Mouse (Mus musculus) stomach, embryonic 16.5 days (tissue): ENCODE data around the gene Fam43b. TPM values are rescaled to one million over a fixed set of nuclear protein-coding genes. Genes with fewer than 3 reads are reported as not detected.

ENCODE experiments used
- ATAC-seq: fragments of 200-750 bp; cut with Nextera tagmentation; 2 replicates; pipeline ENCODE4 v1.8.0; 2017; ENCODE audit warnings: moderate number of reproducible peaks, moderate TSS enrichment; ENCODE audit not compliant: insufficient read depth, low FRiP score
- H3K27ac ChIP-seq: fragments of 300-500 bp; sonication (generic); 2 replicates; pipeline ENCODE4 v1.5.1; 2014; ENCODE audit warnings: low read length
- H3K27me3 ChIP-seq: fragments of 300-500 bp; sonication (generic); 2 replicates; pipeline ENCODE4 v1.6.1; 2014; ENCODE audit warnings: low read length, control low read depth, mixed read lengths; ENCODE audit not compliant: control insufficient read depth, insufficient read depth
- H3K36me3 ChIP-seq: fragments of 300-500 bp; sonication (generic); 2 replicates; pipeline ENCODE4 v1.6.1; 2014; ENCODE audit warnings: low read length; ENCODE audit not compliant: control insufficient read depth, insufficient read depth
- H3K4me1 ChIP-seq: fragments of 300-500 bp; sonication (generic); 2 replicates; pipeline ENCODE4 v1.6.1; 2014; ENCODE audit warnings: low read length, control low read depth, mixed read lengths; ENCODE audit not compliant: control insufficient read depth, insufficient read depth
- H3K4me2 ChIP-seq: fragments of 300-500 bp; sonication (generic); 2 replicates; pipeline ENCODE4 v1.6.1; 2014; ENCODE audit warnings: low read depth, low read length, mixed read lengths
- H3K4me3 ChIP-seq: fragments of 300-500 bp; sonication (generic); replicated peaks from 2 replicates; pipeline ENCODE4 v1.5.1; 2014; ENCODE audit warnings: mild to moderate bottlenecking, low read length
- H3K9ac ChIP-seq: fragments of 300-500 bp; sonication (generic); 2 replicates; pipeline ENCODE4 v1.6.1; 2014; ENCODE audit warnings: low read length
- H3K9me3 ChIP-seq: fragments of 300-500 bp; sonication (generic); replicated peaks from 2 replicates; pipeline ENCODE4 v1.6.1; 2016; ENCODE audit warnings: low read length, control low read depth; ENCODE audit not compliant: control insufficient read depth
- WGBS: fragments of 180-500 bp; shearing (Covaris S2); extraction: QIAGEN DNeasy Blood & Tissue Kit; methylation state at CpG from one replicate; pipeline ENCODE4 v1.1.7; 2014; 5-methylcytosine and 5-hydroxymethylcytosine counted together
- polyA plus RNA-seq: library from polyadenylated mRNA; unstranded; fragments of >200 nt; fragmentation: Nextera tagmentation; extraction: Ambion mirVana; gene quantifications from 2 replicates; pipeline ENCODE4 v1.2.1, GENCODE M21; 2015

The Fam43b gene
- polyA plus RNA-seq, 1 experiment from 2014 or later: not detected

DNA sequence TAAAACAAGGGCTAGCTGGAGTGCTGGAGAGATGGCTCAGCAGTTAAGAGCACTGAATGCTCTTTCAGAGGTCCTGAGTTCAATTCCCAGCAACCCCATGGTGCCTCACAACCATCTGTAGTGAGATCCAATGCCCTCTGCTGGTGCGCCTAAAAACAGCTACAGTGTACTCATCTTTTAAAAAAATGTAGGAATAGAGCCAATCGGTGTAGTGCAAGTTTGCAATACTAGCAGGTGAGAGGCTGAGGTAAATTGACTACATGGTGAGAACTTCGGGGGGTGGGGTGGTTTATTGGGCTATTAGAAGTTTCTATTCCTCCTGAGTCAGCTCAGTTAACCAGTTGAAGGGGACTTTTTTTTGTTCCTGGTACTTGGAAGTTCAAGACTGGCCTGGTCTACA lies 21.2 kb downstream of the Fam43b start:
- Histone ChIP-seq H3K4me2 (no peak overlapping the region), H3K4me1 (no peaks in the 10 kb centered on the region), H3K9ac (no peak overlapping the region), H3K4me3 (no peak overlapping the region), H3K9me3 (no peaks in the 10 kb centered on the region), H3K36me3 (no peaks in the 10 kb centered on the region), H3K27me3 (no peaks in the 10 kb centered on the region), H3K27ac (no peak overlapping the region)
- 87% methylated on average over 3 of the region's 3 CpGs for WGBS
- no peak for ATAC-seq

- no peak for ATAC-seq
- no peak overlapping the region for H3K9ac ChIP-seq
- H3K9me3 ChIP-seq: no peaks in the 10 kb centered on the region
- no peaks in the 10 kb centered on the region for H3K27me3 ChIP-seq
- no peaks in the 10 kb centered on the region for H3K36me3 ChIP-seq
- WGBS: 76% methylated on average over 5 of the region's 5 CpGs
- H3K4me1 ChIP-seq: peaks cover 11% of the 10 kb centered on the region
- H3K4me2 ChIP-seq: no peak overlapping the region
- no peak overlapping the region for H3K27ac ChIP-seq
- no peak overlapping the region for H3K4me3 ChIP-seq
Measured at GRCm38 (mm10) chr4:138370996-138371516, 25.3 kb downstream of the Fam43b start.

DNA sequence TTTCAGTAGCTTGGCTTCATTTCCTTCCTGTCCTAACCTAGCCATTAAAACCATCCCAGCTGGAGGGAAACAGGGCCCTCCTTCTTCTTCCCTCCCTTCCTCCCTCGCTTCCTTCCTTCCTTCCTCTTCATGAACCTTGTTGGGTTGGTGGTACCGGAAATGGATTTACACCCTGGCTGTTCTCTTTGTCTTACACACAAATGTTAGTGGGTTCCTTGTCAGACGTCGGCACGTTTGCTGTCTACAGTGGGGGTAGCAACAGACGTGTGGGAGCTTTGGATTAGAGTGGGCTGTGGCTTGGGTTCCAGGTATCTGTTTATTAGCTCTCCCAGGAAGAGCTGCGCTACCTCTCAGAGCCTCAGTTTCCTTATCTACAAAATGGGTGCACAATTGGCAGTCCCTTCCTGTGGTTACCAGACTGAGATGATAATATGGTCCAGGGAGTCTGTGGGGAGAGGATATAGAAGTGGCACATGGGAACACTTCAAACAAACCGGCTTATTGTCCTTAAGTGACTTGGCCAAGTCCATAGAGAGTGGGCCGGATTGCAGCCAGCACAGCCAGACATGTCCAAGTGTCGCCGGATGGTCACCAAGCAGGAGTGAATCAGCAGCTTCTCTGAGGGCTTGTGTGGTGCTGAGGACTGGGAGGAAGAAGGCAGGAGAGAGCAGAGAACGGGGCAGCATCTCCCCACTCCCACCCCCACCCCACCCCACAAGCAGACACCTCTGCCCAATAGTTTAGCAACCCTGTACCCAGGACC lies 27.6 kb downstream of the Fam43b start:
- no peak overlapping the region for H3K4me3 ChIP-seq
- no peak overlapping the region for H3K9ac ChIP-seq
- H3K27me3 ChIP-seq: no peaks in the 10 kb centered on the region
- peak overlapping the region; percentile 59; the same call in 1 of the 2 replicates for H3K4me2 ChIP-seq
- no peak overlapping the region for H3K27ac ChIP-seq
- ATAC-seq: no peak
- no peaks in the 10 kb centered on the region for H3K9me3 ChIP-seq
- H3K36me3 ChIP-seq: no peaks in the 10 kb centered on the region
- 77% methylated on average over 12 of the region's 12 CpGs for WGBS
- peaks cover 11% of the 10 kb centered on the region for H3K4me1 ChIP-seq

DNA sequence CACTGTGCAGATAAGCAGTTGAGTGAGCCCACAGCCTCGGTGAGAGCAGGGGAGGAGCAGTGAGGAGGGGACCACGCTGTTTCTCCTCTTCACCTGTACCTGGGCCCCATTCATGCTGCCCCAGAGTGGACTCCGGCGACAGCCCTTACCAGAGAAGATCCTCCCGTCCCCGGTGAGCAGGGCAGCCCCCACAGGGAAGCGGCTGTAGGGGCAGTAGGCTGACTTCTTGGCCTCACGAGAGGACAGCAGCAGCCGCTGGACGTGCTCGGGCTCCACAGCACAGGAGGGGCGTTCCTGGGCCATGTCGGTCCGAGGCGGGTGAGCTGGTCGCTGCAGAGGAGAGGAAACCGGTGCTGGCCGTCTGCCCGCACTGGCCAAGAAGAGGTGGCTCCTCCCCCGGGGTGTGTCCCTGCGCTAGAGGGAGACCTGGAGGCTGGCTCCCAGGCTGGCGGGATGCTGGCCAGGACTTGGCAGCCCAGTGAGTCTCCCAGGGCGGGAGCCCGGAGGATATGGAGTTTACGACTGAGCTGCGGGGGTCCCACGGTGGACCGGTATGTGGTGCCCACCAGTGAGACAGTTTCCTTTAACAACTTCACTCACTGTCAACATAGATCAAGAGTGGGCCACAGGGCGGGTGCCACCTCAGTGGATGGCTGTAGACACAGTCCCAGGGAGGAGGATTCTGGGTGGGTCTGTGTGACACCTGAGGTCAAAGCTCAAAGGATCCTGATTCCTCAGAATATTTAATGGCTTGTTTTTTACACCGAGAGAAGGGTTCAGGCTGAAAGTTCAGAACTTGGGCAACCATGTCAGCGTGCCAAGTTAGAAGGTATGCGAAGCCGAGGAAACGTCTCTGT lies 28.5 kb downstream of the Fam43b start, which contains the start of gene Cda:
Cda (minus strand) TSS at position 352 of the 857 bp plus-strand sequence.
- Histone ChIP-seq H3K4me2 (peak within 1 kb of the TSS; percentile 59), H3K4me1 (peaks cover 11% of the 10 kb centered on the region), H3K9me3 (no peaks in the 10 kb centered on the region), H3K27me3 (no peaks in the 10 kb centered on the region), H3K27ac (peak within 1 kb of the TSS; percentile 11; the same call in 1 of the 2 replicates), H3K36me3 (no peaks in the 10 kb centered on the region), H3K4me3 (peak within 1 kb of the TSS; percentile 47), H3K9ac (peak within 1 kb of the TSS; percentile 68)
- peak; percentile 89 for ATAC-seq
- WGBS: 7% methylated on average over 34 of the region's 34 CpGs

GRCm38 (mm10) chr4:138366561-138366960 lies 29.8 kb downstream of the Fam43b start:
- 71% methylated on average over 2 of the region's 2 CpGs for WGBS
- Histone ChIP-seq H3K4me2 (no peak overlapping the region), H3K9me3 (no peaks in the 10 kb centered on the region), H3K36me3 (no peaks in the 10 kb centered on the region), H3K9ac (no peak overlapping the region), H3K27me3 (no peaks in the 10 kb centered on the region), H3K27ac (no peak overlapping the region), H3K4me3 (no peak overlapping the region), H3K4me1 (peaks cover 11% of the 10 kb centered on the region)
- no peak for ATAC-seq

DNA sequence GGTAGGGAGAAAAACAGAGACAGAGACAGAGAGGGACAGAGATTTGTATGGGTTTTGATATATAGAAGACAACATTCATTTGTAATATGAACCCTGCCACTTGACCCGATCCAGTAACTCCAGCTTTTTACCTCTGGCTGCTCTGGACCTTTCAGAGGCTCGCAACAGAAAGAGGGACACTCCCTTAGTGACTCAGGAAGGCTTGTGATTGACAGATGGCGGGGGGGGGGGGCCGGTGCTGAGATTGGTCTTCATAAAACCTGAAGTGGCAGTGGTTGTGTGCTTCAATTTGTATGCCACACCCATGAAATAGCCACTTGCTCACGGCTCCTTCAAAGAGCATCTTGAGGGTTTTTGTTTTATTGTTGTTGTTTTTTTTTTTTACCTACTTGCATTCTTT lies 32.8 kb downstream of the Fam43b start:
- Histone ChIP-seq H3K27me3 (no peaks in the 10 kb centered on the region), H3K4me3 (no peak overlapping the region), H3K4me2 (no peak overlapping the region), H3K9ac (no peak overlapping the region), H3K9me3 (no peaks in the 10 kb centered on the region), H3K4me1 (peaks cover 11% of the 10 kb centered on the region), H3K36me3 (no peaks in the 10 kb centered on the region), H3K27ac (no peak overlapping the region)
- no peak for ATAC-seq
- 52% methylated on average over 5 of the region's 5 CpGs for WGBS

- Histone ChIP-seq H3K36me3 (no peaks in the 10 kb centered on the region), H3K27ac (no peak overlapping the region), H3K9me3 (no peaks in the 10 kb centered on the region), H3K27me3 (no peaks in the 10 kb centered on the region), H3K4me1 (peaks cover 6% of the 10 kb centered on the region), H3K4me3 (no peak overlapping the region), H3K9ac (no peak overlapping the region), H3K4me2 (no peak overlapping the region)
- ATAC-seq: no peak
- 78% methylated on average over 7 of the region's 7 CpGs for WGBS
Measured at GRCm38 (mm10) chr4:138362883-138363282, 33.4 kb downstream of the Fam43b start.

DNA sequence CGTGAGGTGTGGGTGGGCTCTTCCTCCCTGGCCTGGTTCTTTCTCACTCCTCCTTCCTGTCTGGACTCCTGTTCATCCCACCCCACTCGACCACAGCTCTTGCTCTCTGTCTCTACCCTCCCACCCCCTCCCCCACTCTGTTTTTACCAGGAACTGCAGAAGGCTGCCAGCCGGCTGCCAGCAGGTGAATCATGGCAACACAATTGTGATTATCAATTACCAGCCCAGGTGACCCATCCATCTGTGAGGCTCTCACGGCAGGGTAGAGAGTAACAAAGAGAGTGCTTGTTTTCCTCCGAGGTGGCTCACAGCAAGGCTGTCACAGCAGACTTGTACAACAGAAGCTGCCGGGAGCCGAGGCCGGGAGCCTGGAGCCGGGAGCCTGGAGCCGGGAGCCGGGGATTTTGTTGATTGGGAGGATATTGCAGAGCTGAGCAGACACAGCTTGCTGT lies 34.9 kb downstream of the Fam43b start:
- WGBS: 12% methylated on average over 11 of the region's 11 CpGs
- H3K4me2 ChIP-seq: no peak overlapping the region

GRCm38 (mm10) chr4:138358176-138358575 lies 38.2 kb downstream of the Fam43b start:
- Histone ChIP-seq H3K4me3 (no peak overlapping the region), H3K4me1 (no peaks in the 10 kb centered on the region), H3K27ac (no peak overlapping the region), H3K9ac (no peak overlapping the region), H3K4me2 (no peak overlapping the region), H3K27me3 (no peaks in the 10 kb centered on the region), H3K36me3 (no peaks in the 10 kb centered on the region), H3K9me3 (no peaks in the 10 kb centered on the region)
- ATAC-seq: no peak
- WGBS: 69% methylated on average over 3 of the region's 3 CpGs

More for the DNA sequence above, 34.9 kb downstream of the Fam43b start:
- ATAC-seq: no peak
- Histone ChIP-seq H3K27me3 (no peaks in the 10 kb centered on the region), H3K4me1 (no peaks in the 10 kb centered on the region), H3K9ac (no peak overlapping the region), H3K4me3 (no peak overlapping the region), H3K36me3 (no peaks in the 10 kb centered on the region), H3K27ac (no peak overlapping the region), H3K9me3 (no peaks in the 10 kb centered on the region)
